8 mouse cellular contexts compared by ENCODE assay signal in genomic region chr3:52047537-52047936, GRCm38 (mm10). TPM values are rescaled to one million over a fixed set of nuclear protein-coding genes. Genes with fewer than 3 reads are reported as not detected.
DNase-seq lines count a peak whose midpoint lies in the region; ATAC-seq lines count a peak whose summit lies in the region.

No protein-coding gene starts in this region.

- no peak overlapping the region for H3K4me3 ChIP-seq in heart, embryonic 14.5 days (ENCODE audit: control insufficient read depth in 1 of 2, insufficient read depth in 1 of 2, low read depth in 1 of 2, low read length in 2 of 2)
- no peak overlapping the region for H3K4me3 ChIP-seq in embryonic facial prominence, embryonic 11.5 days (ENCODE audit: low read depth, low read length)
- 0 out of 2 replicates have a peak overlapping the region, but pooled peaks have one; percentile 32 for H3K4me3 ChIP-seq in hindbrain, embryonic 15.5 days
- no peak overlapping the region for H3K4me3 ChIP-seq in midbrain, embryonic 15.5 days

- peak overlapping the region; percentile 71; the same call in 1 of the 2 replicates for H3K9ac ChIP-seq in heart, embryonic 14.5 days (ENCODE audit: low read length)
- H3K9ac ChIP-seq in embryonic facial prominence, embryonic 11.5 days (replicated peaks; ENCODE audit: low read length) = peak overlapping the region; percentile 26
- H3K9ac ChIP-seq in hindbrain, embryonic 15.5 days = peak overlapping the region; percentile 35; the same call in 1 of the 2 replicates
- H3K9ac ChIP-seq in midbrain, embryonic 15.5 days = peak overlapping the region; percentile 47; the same call in 1 of the 2 replicates

- H3K27ac ChIP-seq in heart, embryonic 14.5 days (replicated peaks in 1 of 2; ENCODE audit: control insufficient read depth in 1 of 2, insufficient read depth in 1 of 2, low read depth in 2 of 2, low read length in 2 of 2) = peak overlapping the region; percentile 92 to 94
- H3K27ac ChIP-seq in embryonic facial prominence, embryonic 11.5 days (replicated peaks; ENCODE audit: low read depth, low read length) = peak overlapping the region; percentile 83
- peak overlapping the region; percentile 86 for H3K27ac ChIP-seq in hindbrain, embryonic 15.5 days (replicated peaks)
- peak overlapping the region; percentile 90 for H3K27ac ChIP-seq in midbrain, embryonic 15.5 days

- ATAC-seq in heart, embryonic 14.5 days (ENCODE audit: insufficient number of reproducible peaks, insufficient read depth, low FRiP score, low read depth) = no peak
- no peak for ATAC-seq in embryonic facial prominence, embryonic 11.5 days (replicated peaks; ENCODE audit: insufficient number of reproducible peaks, low FRiP score, low TSS enrichment, low read depth)
- no peak for ATAC-seq in hindbrain, embryonic 15.5 days (ENCODE audit: low FRiP score, low read depth)
- ATAC-seq in midbrain, embryonic 15.5 days (replicated peaks) = no peak

- no peaks in the 10 kb centered on the region for H3K36me3 ChIP-seq in heart, embryonic 14.5 days (ENCODE audit: control insufficient read depth, insufficient read depth, low read length)
- no peaks in the 10 kb centered on the region for H3K36me3 ChIP-seq in embryonic facial prominence, embryonic 11.5 days (replicated peaks; ENCODE audit: control insufficient read depth, insufficient read depth, low read depth, low read length)
- H3K36me3 ChIP-seq in hindbrain, embryonic 15.5 days = no peaks in the 10 kb centered on the region
- no peaks in the 10 kb centered on the region for H3K36me3 ChIP-seq in midbrain, embryonic 15.5 days (replicated peaks)

- H3K4me1 ChIP-seq in heart, embryonic 14.5 days (ENCODE audit: control insufficient read depth in 2 of 2, insufficient read depth in 2 of 2, low read length in 2 of 2) = peaks cover 28 to 43% of the 10 kb centered on the region in 2 experiments
- H3K4me1 ChIP-seq in embryonic facial prominence, embryonic 11.5 days (ENCODE audit: control insufficient read depth, insufficient read depth, low read length) = peaks cover 12% of the 10 kb centered on the region; the same call in 1 of the 2 replicates
- peaks cover 49% of the 10 kb centered on the region for H3K4me1 ChIP-seq in hindbrain, embryonic 15.5 days (replicated peaks)
- peaks cover 52% of the 10 kb centered on the region for H3K4me1 ChIP-seq in midbrain, embryonic 15.5 days

- no peaks in the 10 kb centered on the region for H3K27me3 ChIP-seq in heart, embryonic 14.5 days (ENCODE audit: control insufficient read depth, insufficient read depth, low read length)
- H3K27me3 ChIP-seq in embryonic facial prominence, embryonic 11.5 days (ENCODE audit: control insufficient read depth, insufficient read depth, low read length) = no peaks in the 10 kb centered on the region
- H3K27me3 ChIP-seq in hindbrain, embryonic 15.5 days = no peaks in the 10 kb centered on the region
- H3K27me3 ChIP-seq in midbrain, embryonic 15.5 days (replicated peaks) = no peaks in the 10 kb centered on the region

- 75% methylated on average over 8 of the region's 8 CpGs for WGBS in heart, embryonic 14.5 days
- WGBS in embryonic facial prominence, embryonic 11.5 days = 82% methylated on average over 8 of the region's 8 CpGs
- WGBS in hindbrain, embryonic 15.5 days = 71% methylated on average over 8 of the region's 8 CpGs
- 70% methylated on average over 8 of the region's 8 CpGs for WGBS in midbrain, embryonic 15.5 days

- peak overlapping the region; percentile 81 for H3K4me2 ChIP-seq in heart, embryonic 14.5 days (ENCODE audit: low read length)
- no peak overlapping the region for H3K4me2 ChIP-seq in embryonic facial prominence, embryonic 11.5 days (ENCODE audit: low read depth, low read length)
- H3K4me2 ChIP-seq in hindbrain, embryonic 15.5 days = peak overlapping the region; percentile 58
- H3K4me2 ChIP-seq in midbrain, embryonic 15.5 days = peak overlapping the region; percentile 59

- DNase-seq in heart, adult 18-20 months = no peak
- DNase-seq in embryonic facial prominence, embryonic 11.5 days (ENCODE audit: low spot score) = no peak
- no peak for DNase-seq in urinary bladder, adult 18-20 months (ENCODE audit: low spot score in 2 of 2)
- DNase-seq in spleen, postnatal 14 days (ENCODE audit: low spot score in 2 of 2) = no peak
- no peak for DNase-seq in frontal cortex, adult 2 months (ENCODE audit: extremely low spot score in 1 of 2, low spot score in 1 of 2)

- no peaks in the 10 kb centered on the region for H3K9me3 ChIP-seq in heart, embryonic 14.5 days (ENCODE audit: control insufficient read depth, low read length)
- H3K9me3 ChIP-seq in embryonic facial prominence, embryonic 11.5 days (replicated peaks; ENCODE audit: control insufficient read depth, low read length) = no peaks in the 10 kb centered on the region
- H3K9me3 ChIP-seq in hindbrain, embryonic 15.5 days = no peaks in the 10 kb centered on the region
- H3K9me3 ChIP-seq in midbrain, embryonic 15.5 days = no peaks in the 10 kb centered on the region

RNA-seq across cellular contexts. Expression of gene Maml3, which starts 57.3 kb away (rescaled TPM):
- 2.8 and 2.9 TPM in 2 replicates for polyA plus RNA-seq in heart, embryonic 14.5 days (2014; fragmentation: Nextera tagmentation; extraction: Ambion mirVana)
- 1 to 10 TPM; 2.3 to 2.9 TPM for total RNA-seq in heart, adult 18-20 months (2021)
- polyA plus RNA-seq in embryonic facial prominence, embryonic 11.5 days (2014; fragmentation: Nextera tagmentation; extraction: Ambion mirVana) = 4.4 TPM in 2 replicates
- 7.7 and 7.8 TPM in 2 replicates for polyA plus RNA-seq in hindbrain, embryonic 15.5 days (2015; fragmentation: Nextera tagmentation; extraction: Ambion mirVana)
- polyA plus RNA-seq in midbrain, embryonic 15.5 days (2015; fragmentation: Nextera tagmentation; extraction: Ambion mirVana) = 7.7 and 8.6 TPM in 2 replicates
- 5.6 and 6.0 TPM in 2 replicates for polyA plus RNA-seq in frontal cortex, adult 2 months (2012; rRNA removed)
